Mouse (Mus musculus): ENCODE results near the gene Nck2. TPM values are rescaled to one million over a fixed set of nuclear protein-coding genes. Genes with fewer than 3 reads are reported as not detected.
"Not testable (repeated sequence)": the region's sequence is repeated elsewhere in the genome, so short reads cannot be mapped to it uniquely, and the experiment has no call there.

Nck2 gene
- polyA plus RNA-seq, 1 experiment from 2014 or later: 31.9 TPM

GRCm38 (mm10) chr1:43528275-43528674 is 83.9 kb downstream of the Nck2 start:
- DNase-seq (ENCODE audit: low spot score) (no peak), ATAC-seq (ENCODE audit: low FRiP score) (no peak)
- no peaks in the 10 kb centered on the region for H3K4me1 ChIP-seq (replicated peaks; ENCODE audit: control insufficient read depth, insufficient read depth, low read length)
- no peak overlapping the region for H3K4me3 ChIP-seq (ENCODE audit: low read depth, low read length)
- H3K9ac ChIP-seq (ENCODE audit: low read depth, low read length): no peak overlapping the region
- H3K9me3 ChIP-seq (ENCODE audit: control insufficient read depth, low read length): no peaks in the 10 kb centered on the region
- H3K27me3 ChIP-seq (ENCODE audit: control insufficient read depth, insufficient read depth, low read length): no peaks in the 10 kb centered on the region
- no peak overlapping the region for H3K27ac ChIP-seq (ENCODE audit: low read depth, low read length)
- H3K36me3 ChIP-seq (ENCODE audit: control insufficient read depth, insufficient read depth, low read length): no peaks in the 10 kb centered on the region
- H3K4me2 ChIP-seq (replicated peaks; ENCODE audit: low read depth, low read length): no peak overlapping the region
- 98% methylated on average over 2 of the region's 2 CpGs for WGBS

DNA sequence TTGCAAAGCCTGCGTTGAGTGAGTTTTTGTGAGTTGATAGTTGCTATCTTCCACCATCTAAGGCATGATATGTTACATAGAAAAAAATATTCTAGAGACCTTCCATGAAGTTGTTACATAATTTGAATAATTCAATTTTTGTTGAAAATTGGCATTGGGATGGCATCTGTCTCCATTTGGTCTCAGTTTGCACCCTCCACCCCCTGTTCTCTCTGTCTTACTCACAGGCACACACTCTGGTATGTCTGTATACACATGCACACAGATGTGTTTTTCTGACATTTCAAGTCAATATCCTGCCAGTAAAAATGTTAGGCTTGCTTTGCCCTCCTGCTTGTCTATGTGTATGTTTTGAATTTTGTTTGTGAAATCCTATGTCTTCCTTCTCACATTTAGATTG is 84.7 kb downstream of the Nck2 start:
- DNase-seq (ENCODE audit: low spot score): no peak
- no peaks in the 10 kb centered on the region for H3K9me3 ChIP-seq (ENCODE audit: control insufficient read depth, low read length)
- no peak for ATAC-seq (ENCODE audit: low FRiP score)
- H3K4me1 ChIP-seq (replicated peaks; ENCODE audit: control insufficient read depth, insufficient read depth, low read length): no peaks in the 10 kb centered on the region
- WGBS: 100% methylated on average over 1 of the region's 1 CpGs
- H3K27me3 ChIP-seq (ENCODE audit: control insufficient read depth, insufficient read depth, low read length): no peaks in the 10 kb centered on the region
- no peak overlapping the region for H3K27ac ChIP-seq (ENCODE audit: low read depth, low read length)
- no peak overlapping the region for H3K4me3 ChIP-seq (ENCODE audit: low read depth, low read length)
- H3K4me2 ChIP-seq (replicated peaks; ENCODE audit: low read depth, low read length): no peak overlapping the region
- H3K9ac ChIP-seq (ENCODE audit: low read depth, low read length): no peak overlapping the region
- H3K36me3 ChIP-seq (ENCODE audit: control insufficient read depth, insufficient read depth, low read length): no peaks in the 10 kb centered on the region

- Histone ChIP-seq H3K4me2 (replicated peaks; ENCODE audit: low read depth, low read length) (no peak overlapping the region), H3K36me3 (ENCODE audit: control insufficient read depth, insufficient read depth, low read length) (no peaks in the 10 kb centered on the region), H3K27me3 (ENCODE audit: control insufficient read depth, insufficient read depth, low read length) (no peaks in the 10 kb centered on the region), H3K4me3 (ENCODE audit: low read depth, low read length) (no peak overlapping the region), H3K9me3 (ENCODE audit: control insufficient read depth, low read length) (no peaks in the 10 kb centered on the region), H3K9ac (ENCODE audit: low read depth, low read length) (no peak overlapping the region), H3K4me1 (replicated peaks; ENCODE audit: control insufficient read depth, insufficient read depth, low read length) (no peaks in the 10 kb centered on the region), H3K27ac (ENCODE audit: low read depth, low read length) (no peak overlapping the region)
- WGBS: 81% methylated on average over 7 of the region's 7 CpGs
- DNase-seq (ENCODE audit: low spot score): no peak
- no peak for ATAC-seq (ENCODE audit: low FRiP score)
Measured at GRCm38 (mm10) chr1:43530295-43531020, 86.1 kb downstream of the Nck2 start.

GRCm38 (mm10) chr1:43531307-43531706 is 86.9 kb downstream of the Nck2 start:
- no peaks in the 10 kb centered on the region for H3K36me3 ChIP-seq (ENCODE audit: control insufficient read depth, insufficient read depth, low read length)
- H3K4me3 ChIP-seq (ENCODE audit: low read depth, low read length): no peak overlapping the region
- no peak overlapping the region for H3K4me2 ChIP-seq (replicated peaks; ENCODE audit: low read depth, low read length)
- no peaks in the 10 kb centered on the region for H3K9me3 ChIP-seq (ENCODE audit: control insufficient read depth, low read length)
- no peak overlapping the region for H3K27ac ChIP-seq (ENCODE audit: low read depth, low read length)
- H3K9ac ChIP-seq (ENCODE audit: low read depth, low read length): no peak overlapping the region
- ATAC-seq (ENCODE audit: low FRiP score) (no peak), DNase-seq (ENCODE audit: low spot score) (no peak)
- H3K4me1 ChIP-seq (replicated peaks; ENCODE audit: control insufficient read depth, insufficient read depth, low read length): no peaks in the 10 kb centered on the region
- WGBS: 91% methylated on average over 7 of the region's 7 CpGs
- no peaks in the 10 kb centered on the region for H3K27me3 ChIP-seq (ENCODE audit: control insufficient read depth, insufficient read depth, low read length)

DNA sequence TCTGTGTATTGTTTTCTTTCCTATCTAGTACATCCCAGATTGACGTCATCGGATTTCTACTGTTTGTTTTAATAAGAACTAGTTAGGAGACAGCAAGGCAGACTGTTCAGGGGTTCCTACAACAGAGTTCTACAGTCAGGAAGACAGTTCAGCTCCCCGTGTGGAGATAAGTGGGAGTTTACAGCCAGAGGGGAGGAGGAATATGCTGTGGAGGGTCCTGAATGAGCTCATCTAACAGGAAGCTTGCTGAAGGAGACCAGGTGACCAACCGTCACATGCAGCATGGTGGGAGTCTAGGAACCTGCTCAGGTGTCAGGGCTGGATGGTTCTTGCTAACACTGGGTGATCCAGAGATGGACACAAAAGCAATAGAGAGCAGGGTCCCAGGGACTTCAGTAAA is 87.9 kb downstream of the Nck2 start:
- ATAC-seq (ENCODE audit: low FRiP score) (no peak), DNase-seq (ENCODE audit: low spot score) (no peak)
- Histone ChIP-seq H3K4me3 (ENCODE audit: low read depth, low read length) (no peak overlapping the region), H3K4me2 (replicated peaks; ENCODE audit: low read depth, low read length) (no peak overlapping the region), H3K4me1 (replicated peaks; ENCODE audit: control insufficient read depth, insufficient read depth, low read length) (no peaks in the 10 kb centered on the region), H3K27me3 (ENCODE audit: control insufficient read depth, insufficient read depth, low read length) (no peaks in the 10 kb centered on the region), H3K9me3 (ENCODE audit: control insufficient read depth, low read length) (no peaks in the 10 kb centered on the region), H3K36me3 (ENCODE audit: control insufficient read depth, insufficient read depth, low read length) (no peaks in the 10 kb centered on the region), H3K27ac (ENCODE audit: low read depth, low read length) (no peak overlapping the region), H3K9ac (ENCODE audit: low read depth, low read length) (no peak overlapping the region)
- 78% methylated on average over 4 of the region's 4 CpGs for WGBS

DNA sequence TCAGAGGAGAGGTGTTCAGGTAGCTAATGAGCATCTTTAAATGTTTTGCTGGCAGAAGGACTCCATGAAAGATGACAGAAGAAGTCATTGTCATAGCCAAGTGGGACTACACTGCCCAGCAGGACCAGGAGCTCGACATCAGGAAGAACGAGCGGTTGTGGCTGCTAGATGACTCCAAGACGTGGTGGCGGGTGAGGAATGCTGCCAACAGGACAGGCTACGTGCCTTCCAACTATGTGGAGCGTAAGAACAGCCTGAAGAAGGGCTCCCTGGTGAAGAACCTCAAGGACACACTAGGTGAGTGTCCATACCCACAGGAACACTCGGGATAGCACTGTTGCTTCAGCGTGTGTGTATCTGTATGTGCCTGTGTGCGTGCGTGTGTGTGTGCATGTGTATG is 89.1 kb downstream of the Nck2 start:
- WGBS: 95% methylated on average over 11 of the region's 11 CpGs
- not testable (repeated sequence) for H3K27me3 ChIP-seq (ENCODE audit: control insufficient read depth, insufficient read depth, low read length)

GRCm38 (mm10) chr1:43534060-43534760 is 89.8 kb downstream of the Nck2 start:
- H3K27ac ChIP-seq (ENCODE audit: low read depth, low read length): no peak overlapping the region
- H3K27me3 ChIP-seq (ENCODE audit: control insufficient read depth, insufficient read depth, low read length): no peaks in the 10 kb centered on the region
- no peaks in the 10 kb centered on the region for H3K36me3 ChIP-seq (ENCODE audit: control insufficient read depth, insufficient read depth, low read length)
- H3K4me3 ChIP-seq (ENCODE audit: low read depth, low read length): no peak overlapping the region
- no peaks in the 10 kb centered on the region for H3K4me1 ChIP-seq (replicated peaks; ENCODE audit: control insufficient read depth, insufficient read depth, low read length)
- ATAC-seq (ENCODE audit: low FRiP score) (no peak), DNase-seq (ENCODE audit: low spot score) (no peak)
- no peaks in the 10 kb centered on the region for H3K9me3 ChIP-seq (ENCODE audit: control insufficient read depth, low read length)
- no peak overlapping the region for H3K9ac ChIP-seq (ENCODE audit: low read depth, low read length)
- H3K4me2 ChIP-seq (replicated peaks; ENCODE audit: low read depth, low read length): no peak overlapping the region
- 88% methylated on average over 5 of the region's 5 CpGs for WGBS

More for the DNA sequence above, 89.1 kb downstream of the Nck2 start:
- not testable (repeated sequence) for ATAC-seq (ENCODE audit: low FRiP score); H3K4me1 ChIP-seq (replicated peaks; ENCODE audit: control insufficient read depth, insufficient read depth, low read length); DNase-seq (ENCODE audit: low spot score); H3K36me3 ChIP-seq (ENCODE audit: control insufficient read depth, insufficient read depth, low read length); H3K9ac ChIP-seq (ENCODE audit: low read depth, low read length); H3K9me3 ChIP-seq (ENCODE audit: control insufficient read depth, low read length); H3K4me3 ChIP-seq (ENCODE audit: low read depth, low read length); H3K27ac ChIP-seq (ENCODE audit: low read depth, low read length); H3K4me2 ChIP-seq (replicated peaks; ENCODE audit: low read depth, low read length)

GRCm38 (mm10) chr1:43535519-43536000 is 91.2 kb downstream of the Nck2 start:
- H3K36me3 ChIP-seq (ENCODE audit: control insufficient read depth, insufficient read depth, low read length): no peaks in the 10 kb centered on the region
- H3K9ac ChIP-seq (ENCODE audit: low read depth, low read length): no peak overlapping the region
- ATAC-seq (ENCODE audit: low FRiP score) (no peak), DNase-seq (ENCODE audit: low spot score) (no peak)
- WGBS: 89% methylated on average over 6 of the region's 6 CpGs
- no peaks in the 10 kb centered on the region for H3K4me1 ChIP-seq (replicated peaks; ENCODE audit: control insufficient read depth, insufficient read depth, low read length)
- H3K4me3 ChIP-seq (ENCODE audit: low read depth, low read length): no peak overlapping the region
- no peaks in the 10 kb centered on the region for H3K9me3 ChIP-seq (ENCODE audit: control insufficient read depth, low read length)
- H3K27ac ChIP-seq (ENCODE audit: low read depth, low read length): no peak overlapping the region
- no peak overlapping the region for H3K4me2 ChIP-seq (replicated peaks; ENCODE audit: low read depth, low read length)
- H3K27me3 ChIP-seq (ENCODE audit: control insufficient read depth, insufficient read depth, low read length): no peaks in the 10 kb centered on the region

DNA sequence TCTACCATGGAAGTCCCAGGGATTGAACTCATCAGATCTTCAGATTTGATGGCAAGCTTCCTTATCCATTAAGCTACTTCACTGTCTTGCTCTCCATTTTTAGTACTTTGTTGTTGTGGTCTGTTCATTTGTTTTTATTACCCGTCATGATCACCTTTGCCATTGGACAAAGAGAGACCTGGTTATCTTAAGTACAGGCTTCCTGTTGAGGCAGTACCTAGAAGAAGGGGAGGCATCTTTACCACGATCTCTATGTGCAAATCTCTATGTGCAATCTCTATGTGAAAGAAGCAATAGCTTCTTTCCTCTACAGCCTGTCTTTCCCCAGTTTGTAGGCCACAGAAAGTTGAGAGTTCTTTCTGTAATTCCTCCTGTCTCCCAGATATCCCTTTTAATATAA is 91.9 kb downstream of the Nck2 start:
- DNase-seq (ENCODE audit: low spot score): no peak
- Histone ChIP-seq H3K4me1 (replicated peaks; ENCODE audit: control insufficient read depth, insufficient read depth, low read length) (no peaks in the 10 kb centered on the region), H3K27ac (ENCODE audit: low read depth, low read length) (no peak overlapping the region), H3K36me3 (ENCODE audit: control insufficient read depth, insufficient read depth, low read length) (no peaks in the 10 kb centered on the region), H3K9me3 (ENCODE audit: control insufficient read depth, low read length) (no peaks in the 10 kb centered on the region), H3K27me3 (ENCODE audit: control insufficient read depth, insufficient read depth, low read length) (no peaks in the 10 kb centered on the region), H3K4me3 (ENCODE audit: low read depth, low read length) (no peak overlapping the region), H3K4me2 (replicated peaks; ENCODE audit: low read depth, low read length) (no peak overlapping the region), H3K9ac (ENCODE audit: low read depth, low read length) (no peak overlapping the region)
- 88% methylated on average over 2 of the region's 2 CpGs for whole genome bisulfite sequencing
- ATAC-seq (ENCODE audit: low FRiP score): no peak

Measured in hindbrain, embryonic 11.5 days (tissue).